Mouse (Mus musculus) monocyte, adult 5-6 weeks (primary cell): ENCODE measurements around the gene Kcnq2. TPM values are rescaled to one million over a fixed set of nuclear protein-coding genes. Genes with fewer than 3 reads are reported as not detected.
A peak's percentile ranks its signal among the peaks of the same experiment; 100 is the strongest.

Experiments used
- ATAC-seq: fragments of 153-309, 156-312 bp; replicated peaks from 2 replicates; pipeline ENCODE4 v1.8.0; 2017; ENCODE audit warnings: mild to moderate bottlenecking; ENCODE audit not compliant: low TSS enrichment, insufficient number of reproducible peaks, severe bottlenecking, poor library complexity, low FRiP score
- total RNA-seq: library from RNA; stranded (forward); fragments of 200-1000, 200-491, 200-594 nt; gene quantifications from 3 replicates; pipeline ENCODE4 v1.2.3, GENCODE M21; 2017

Gene Kcnq2
- total RNA-seq, 1 experiment from 2014 or later, result not detected

- no peak for ATAC-seq
Measured at GRCm38 (mm10) chr2:181116436-181116835, 18.7 kb downstream of the Kcnq2 start.

- no peak for ATAC-seq
Measured at GRCm38 (mm10) chr2:181115367-181115766, 19.7 kb downstream of the Kcnq2 start.

DNA sequence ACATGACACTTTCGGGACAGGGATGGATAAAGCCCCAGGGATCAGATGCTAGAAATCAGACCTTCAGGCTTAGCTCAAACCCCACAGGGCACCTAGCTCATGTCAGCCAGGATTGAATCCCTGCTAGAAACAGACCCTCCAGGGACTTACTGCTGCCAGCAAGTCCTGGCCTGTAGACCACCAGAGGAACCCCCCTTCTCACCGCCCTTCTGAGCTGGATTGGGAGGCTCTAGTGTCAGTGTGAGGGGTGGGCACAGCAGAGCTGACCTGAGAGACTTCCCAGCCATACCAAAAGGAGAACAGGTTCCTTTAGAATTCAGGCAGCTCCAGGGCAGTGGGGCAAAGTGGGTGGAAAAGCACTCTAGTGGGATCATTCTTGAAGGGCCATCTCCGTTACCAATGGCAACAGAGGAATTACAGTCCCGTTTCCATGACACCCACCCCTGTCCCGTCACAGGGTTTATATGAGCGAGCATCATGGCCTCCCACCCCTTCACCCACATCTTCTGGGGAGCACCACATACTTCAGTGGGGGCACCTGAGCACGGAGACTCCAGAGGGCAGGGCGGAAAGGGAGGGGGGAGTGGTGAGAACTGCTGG, 21.2 kb downstream of the Kcnq2 start:
- ATAC-seq, result no peak

GRCm38 (mm10) chr2:181111665-181112064, 23.4 kb downstream of the Kcnq2 start:
- ATAC-seq, result 0 out of 2 replicates have a peak, but pooled peaks have one; percentile 17

DNA sequence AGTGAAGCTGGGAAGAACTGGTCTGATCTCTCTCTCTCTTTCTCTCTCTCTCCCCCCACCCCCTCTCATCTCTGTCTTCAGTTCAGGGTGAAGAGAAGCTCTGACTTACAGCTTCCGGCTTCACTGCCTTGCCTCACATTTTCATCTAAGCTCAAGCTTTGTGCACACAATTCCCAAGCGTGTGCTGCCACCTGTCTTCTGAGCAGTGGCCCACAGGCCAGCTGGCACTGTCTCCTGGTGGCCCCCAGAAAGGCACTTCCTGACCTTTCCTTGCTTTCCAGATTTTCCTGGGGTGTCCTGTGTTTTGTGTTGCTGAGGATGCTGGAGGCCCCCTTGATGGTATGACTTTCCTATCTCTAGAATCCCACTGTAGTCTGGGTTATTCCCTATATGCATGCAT, 31.0 kb downstream of the Kcnq2 start:
- ATAC-seq, result no peak

- no peak for ATAC-seq
Measured at GRCm38 (mm10) chr2:181102161-181102560, 32.9 kb downstream of the Kcnq2 start.

DNA sequence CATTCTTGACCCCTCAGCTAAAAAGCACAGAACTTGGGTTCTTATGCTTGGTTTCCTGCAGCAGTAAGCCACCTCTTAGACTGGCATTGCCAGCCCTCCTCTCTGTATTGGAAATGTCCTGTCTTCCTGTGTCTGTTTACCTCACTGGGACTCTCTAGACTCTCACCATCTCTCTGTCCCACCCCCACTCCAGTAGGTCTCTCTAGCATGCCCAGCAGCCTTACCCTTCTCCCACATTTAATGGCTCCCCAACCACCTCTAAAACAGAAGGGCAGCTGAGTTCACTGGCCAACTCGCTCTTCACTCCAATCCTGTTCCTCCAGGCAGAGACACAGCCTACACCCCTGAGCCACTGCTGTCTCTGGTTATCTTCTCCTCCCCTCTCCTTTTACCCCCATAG, 33.5 kb downstream of the Kcnq2 start:
- ATAC-seq, result no peak

GRCm38 (mm10) chr2:181100087-181100486, 35.0 kb downstream of the Kcnq2 start:
- ATAC-seq, result no peak

DNA sequence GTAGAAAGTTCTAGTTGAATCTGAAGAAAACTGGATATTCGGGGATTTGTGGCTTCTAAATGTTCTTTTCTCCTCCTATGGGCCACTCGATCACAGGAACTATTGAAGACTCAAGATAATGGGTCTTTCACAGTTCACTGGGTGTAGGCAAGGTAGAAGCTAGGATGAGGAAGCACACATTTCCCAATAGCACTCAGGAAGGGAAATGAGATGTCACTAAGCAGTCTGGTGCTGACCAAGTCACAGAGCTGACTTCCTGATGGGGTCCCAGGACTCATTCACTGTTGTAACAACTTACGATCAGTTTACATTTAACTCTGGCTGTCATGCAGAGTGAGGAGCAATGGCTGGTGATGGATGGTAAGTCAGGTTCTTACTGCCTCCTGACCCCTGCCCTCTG, 45.0 kb downstream of the Kcnq2 start:
- ATAC-seq, result no peak

DNA sequence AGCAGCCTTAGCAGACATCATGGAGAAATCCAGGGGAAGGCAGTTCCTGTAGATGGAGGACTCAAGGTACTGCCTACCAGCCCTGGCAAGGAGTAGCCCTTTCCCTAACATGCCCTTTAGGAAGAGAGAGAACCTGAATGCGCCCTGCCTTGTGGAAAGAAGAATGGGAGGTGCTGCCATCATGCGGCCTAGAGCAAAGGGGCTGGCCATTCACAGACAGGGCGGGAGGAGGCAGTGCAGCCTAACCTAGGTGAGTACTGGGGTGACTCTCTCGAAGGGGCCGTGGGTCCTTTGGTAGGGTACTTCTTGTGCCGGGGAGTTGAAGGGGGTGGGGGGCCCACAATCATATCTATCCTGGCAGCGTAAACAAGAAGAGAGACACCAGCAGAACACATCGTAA, 50.1 kb downstream of the Kcnq2 start:
- no peak for ATAC-seq

DNA sequence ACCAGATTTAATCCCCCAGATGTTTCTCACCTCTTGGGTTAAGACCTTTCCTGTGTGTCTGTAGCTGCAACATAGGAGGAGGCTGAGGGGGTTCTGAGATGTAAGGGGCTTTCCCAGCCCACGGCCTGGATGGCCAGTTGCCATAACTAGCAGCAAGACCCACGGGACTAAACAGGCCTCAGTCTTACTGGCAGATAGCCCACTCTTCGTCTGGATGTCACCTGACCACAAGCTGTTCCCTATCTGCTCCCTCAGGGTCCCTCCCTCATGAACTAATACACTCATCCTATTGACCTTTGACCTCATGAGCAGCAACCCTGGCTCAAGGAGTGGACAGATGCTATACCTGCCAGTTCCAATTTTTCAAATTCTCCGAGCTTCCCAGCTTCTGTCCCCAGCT, 51.2 kb downstream of the Kcnq2 start:
- ATAC-seq, result no peak

GRCm38 (mm10) chr2:181080886-181081285, 54.2 kb downstream of the Kcnq2 start:
- no peak for ATAC-seq

GRCm38 (mm10) chr2:181079518-181079917, 55.6 kb downstream of the Kcnq2 start:
- ATAC-seq, result no peak

GRCm38 (mm10) chr2:181078908-181079307, 56.2 kb downstream of the Kcnq2 start:
- ATAC-seq, result no peak

DNA sequence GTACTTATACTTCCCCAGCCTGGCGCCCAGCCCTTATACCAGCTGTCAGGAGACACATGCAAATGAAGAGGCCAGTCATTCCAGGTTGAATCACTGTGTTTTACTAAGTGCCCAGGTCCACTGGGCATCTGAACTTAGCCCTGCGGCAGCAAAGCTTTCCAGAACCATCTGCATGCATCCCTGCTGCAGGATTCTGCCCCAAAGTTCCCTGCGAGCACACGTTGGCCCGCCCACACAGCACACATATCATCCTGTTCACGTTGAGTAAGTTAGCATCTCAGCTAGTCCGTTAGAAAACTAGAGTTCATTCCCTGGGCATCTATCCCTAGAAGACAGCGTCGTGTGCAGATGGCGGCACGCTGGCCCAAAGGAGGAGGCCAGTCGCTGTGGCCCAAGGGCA, 59.6 kb downstream of the Kcnq2 start:
- ATAC-seq, result no peak

GRCm38 (mm10) chr2:181072403-181072714, 62.7 kb downstream of the Kcnq2 start:
- ATAC-seq, result no peak

GRCm38 (mm10) chr2:181071706-181072402, 63.2 kb downstream of the Kcnq2 start:
- peak; percentile 79 for ATAC-seq

- ATAC-seq, result no peak
Measured at GRCm38 (mm10) chr2:181070136-181070535, 65.0 kb downstream of the Kcnq2 start.

DNA sequence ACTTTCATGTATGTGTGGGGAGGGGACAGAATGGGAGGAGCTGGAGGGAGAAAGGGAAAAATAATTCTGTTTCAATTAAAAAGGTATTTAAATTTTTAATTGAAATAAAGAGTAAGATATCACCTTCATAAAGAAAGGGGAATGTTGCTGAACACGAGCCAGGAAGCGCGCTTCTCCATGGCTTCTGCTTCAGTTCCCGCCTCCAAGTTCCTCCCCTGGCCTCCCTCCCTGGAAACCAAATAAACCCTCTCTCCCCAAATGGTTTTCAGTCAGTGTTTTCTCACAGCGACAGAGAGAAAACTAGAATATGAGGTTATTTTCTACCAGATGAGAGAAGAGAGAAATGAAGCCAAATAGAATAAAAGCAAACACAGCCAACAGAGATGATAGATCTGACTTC, 66.6 kb downstream of the Kcnq2 start:
- ATAC-seq, result no peak

GRCm38 (mm10) chr2:181065827-181066226, 69.3 kb downstream of the Kcnq2 start:
- ATAC-seq, result no peak

DNA sequence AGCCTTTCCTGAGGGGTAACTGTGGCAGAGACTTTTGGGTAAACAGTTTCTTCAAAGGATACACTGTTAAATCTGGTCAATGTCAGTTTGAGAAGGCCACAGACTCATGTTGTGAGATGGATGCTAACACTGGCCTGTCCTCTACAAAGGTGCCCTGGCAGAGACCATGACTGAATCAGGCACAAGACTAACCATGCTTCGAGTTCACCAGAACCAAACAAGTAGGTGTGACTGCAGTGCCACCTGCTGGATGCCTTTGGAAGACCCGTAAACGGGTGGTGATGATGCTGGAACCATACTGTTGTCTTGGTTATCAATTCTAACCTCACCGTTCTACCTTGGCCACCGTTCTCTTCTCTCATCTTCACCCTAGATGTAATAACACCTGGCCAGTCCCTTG, 75.0 kb downstream of the Kcnq2 start:
- no peak for ATAC-seq
